Mouse (Mus musculus): ENCODE data around the gene Pdk2. TPM values are rescaled to one million over a fixed set of nuclear protein-coding genes. Genes with fewer than 3 reads are reported as not detected.

The Pdk2 gene
- total RNA-seq, 2 experiments from 2014 or later, result 133 TPM

DNA sequence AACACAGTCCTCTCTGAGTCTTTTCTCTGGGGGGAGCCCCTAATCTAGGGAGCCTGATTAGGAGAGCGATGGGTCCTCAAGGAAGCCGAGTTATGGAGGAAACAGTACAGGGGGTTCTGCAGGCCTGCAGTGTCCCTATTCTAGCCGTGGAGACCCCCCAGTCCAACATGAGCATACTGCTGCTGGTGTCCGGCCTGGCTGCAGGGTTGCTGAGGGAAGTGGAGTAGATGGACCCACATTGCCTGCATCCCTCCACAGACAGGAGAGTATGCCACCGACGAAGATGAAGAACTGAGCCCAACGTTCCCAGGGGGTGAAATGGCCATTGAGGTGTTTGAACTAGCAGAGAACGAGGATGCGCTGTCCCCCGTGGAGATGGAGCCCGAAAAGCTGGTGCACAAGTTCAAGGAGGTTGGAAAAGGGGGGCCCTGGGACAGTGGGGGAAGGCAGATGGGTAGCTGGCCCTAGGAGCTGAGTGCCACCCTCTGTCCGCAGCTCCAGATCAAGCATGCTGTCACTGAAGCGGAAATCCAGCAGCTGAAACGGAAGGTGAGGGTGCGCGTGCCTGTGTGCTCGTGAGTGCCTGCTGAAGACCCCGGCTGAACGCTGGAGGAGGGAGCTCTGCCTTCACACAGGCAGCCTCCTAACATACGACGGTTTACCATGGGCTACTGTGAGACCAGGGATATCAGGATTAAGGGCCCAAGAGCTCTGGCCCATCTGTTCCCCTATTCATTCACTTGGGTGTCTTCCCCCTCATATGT, 39.4 kb downstream of the Pdk2 start:
- no peak for TF ChIP-seq CTCF (conservative IDR thresholded peaks at IDR 0.05)
- H3K4me3 ChIP-seq, result no peak overlapping the region
- no peak for DNase-seq (ENCODE audit: low spot score in 2 of 2)
- H3K27ac ChIP-seq, result peak overlapping the region; percentile 100

- peak in 1 of 2 experiments; percentile 69 for DNase-seq (ENCODE audit: low spot score in 2 of 2)
- TF ChIP-seq CTCF (conservative IDR thresholded peaks at IDR 0.05), result peak; percentile 96
- Histone ChIP-seq H3K27ac (peak overlapping the region; percentile 100), H3K4me3 (no peak overlapping the region)
Observed at GRCm38 (mm10) chr11:95001058-95001457, 40.1 kb downstream of the Pdk2 start.

- no peak for TF ChIP-seq CTCF (conservative IDR thresholded peaks at IDR 0.05)
- peak overlapping the region; percentile 100 for H3K27ac ChIP-seq
- H3K4me3 ChIP-seq, result 0 out of 2 replicates have a peak overlapping the region, but pooled peaks have one; percentile 3
- no peak for DNase-seq (ENCODE audit: low spot score in 2 of 2)
Observed at GRCm38 (mm10) chr11:95000548-95000947, 40.6 kb downstream of the Pdk2 start.

GRCm38 (mm10) chr11:95000128-95000527, 41.0 kb downstream of the Pdk2 start:
- H3K27ac ChIP-seq, result peak overlapping the region; percentile 100
- no peak overlapping the region for H3K4me3 ChIP-seq
- no peak for TF ChIP-seq CTCF (conservative IDR thresholded peaks at IDR 0.05)
- DNase-seq (ENCODE audit: low spot score in 2 of 2), result no peak

DNA sequence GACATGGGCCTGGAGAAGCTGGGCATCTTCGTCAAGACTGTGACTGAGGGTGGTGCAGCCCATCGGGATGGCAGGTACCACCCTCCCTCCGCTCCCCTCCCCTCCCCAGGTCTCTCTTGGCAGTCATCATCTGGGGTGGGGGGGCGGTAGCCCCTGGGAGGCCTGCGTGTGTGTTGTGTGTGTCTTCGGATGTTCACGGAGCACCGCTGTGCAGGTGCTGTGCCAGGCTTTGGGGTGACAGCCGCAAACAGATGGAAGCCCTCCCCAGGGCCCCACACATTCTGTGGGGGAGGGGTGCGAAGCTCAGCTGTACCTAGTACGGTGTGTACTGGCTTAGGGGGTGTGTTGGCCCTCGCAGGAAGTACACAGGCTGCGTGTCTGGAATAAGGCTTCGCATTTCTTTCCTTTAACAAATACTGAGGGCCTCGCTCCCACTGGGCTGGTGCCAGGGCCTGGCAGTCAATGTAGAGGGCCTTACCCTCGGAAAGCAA, 43.1 kb downstream of the Pdk2 start:
- peak overlapping the region; percentile 23 for H3K4me3 ChIP-seq
- peak overlapping the region; percentile 100 for H3K27ac ChIP-seq
- peak; percentile 72 to 73 for DNase-seq (ENCODE audit: low spot score in 2 of 2)
- no peak for TF ChIP-seq CTCF (conservative IDR thresholded peaks at IDR 0.05)

DNA sequence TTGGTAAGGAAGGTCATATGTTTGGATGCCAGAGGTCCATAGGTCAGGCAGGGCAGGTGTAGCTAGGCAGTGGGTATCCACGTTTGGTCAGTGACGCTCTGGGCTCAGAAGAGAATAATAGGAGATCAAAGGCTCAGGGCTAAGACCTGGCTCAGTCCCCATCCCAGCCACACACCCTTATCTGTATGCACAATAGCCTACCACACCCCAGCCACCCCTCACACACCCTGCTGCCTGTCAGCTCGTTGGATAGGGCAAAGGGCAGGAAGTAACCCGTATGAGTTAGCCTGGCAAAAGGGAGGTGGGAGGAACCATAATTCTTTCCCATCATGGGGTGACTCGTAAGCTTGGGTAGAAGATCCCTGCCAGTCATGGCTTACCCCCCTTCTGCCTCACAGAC, 43.6 kb downstream of the Pdk2 start:
- Histone ChIP-seq H3K27ac (peak overlapping the region; percentile 100), H3K4me3 (peak overlapping the region; percentile 23)
- no peak for DNase-seq (ENCODE audit: low spot score in 2 of 2)
- TF ChIP-seq CTCF (conservative IDR thresholded peaks at IDR 0.05), result no peak

DNA sequence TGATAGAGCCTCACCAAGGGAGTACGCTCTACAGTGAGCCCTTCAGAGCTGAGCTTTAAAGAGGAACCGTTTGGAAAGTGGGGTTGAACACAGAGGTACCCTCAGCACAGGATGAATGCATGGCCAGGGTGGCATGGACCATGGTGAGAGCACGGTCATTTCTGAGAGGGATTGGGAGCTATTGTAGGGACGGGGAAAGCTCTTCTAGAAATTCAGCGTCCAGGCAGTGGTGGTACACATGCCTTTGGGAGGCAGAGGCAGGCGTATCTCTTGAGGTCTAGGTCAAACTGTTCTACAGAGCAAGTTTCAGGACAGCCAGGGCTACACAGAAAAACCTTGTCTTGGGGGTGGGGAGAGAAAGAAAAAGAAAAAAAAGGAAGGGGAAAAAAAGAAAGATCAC, 44.2 kb downstream of the Pdk2 start:
- DNase-seq (ENCODE audit: low spot score in 2 of 2), result no peak
- Histone ChIP-seq H3K27ac (peak overlapping the region; percentile 100), H3K4me3 (no peak overlapping the region; the same call in 1 of the 2 replicates)
- no peak for TF ChIP-seq CTCF (conservative IDR thresholded peaks at IDR 0.05)

- Histone ChIP-seq H3K27ac (peak overlapping the region; percentile 100), H3K4me3 (peak overlapping the region; percentile 94)
- TF ChIP-seq CTCF (conservative IDR thresholded peaks at IDR 0.05), result no peak
- no peak for DNase-seq (ENCODE audit: low spot score in 2 of 2)
Observed at GRCm38 (mm10) chr11:94996101-94996500, 45.1 kb downstream of the Pdk2 start.

DNA sequence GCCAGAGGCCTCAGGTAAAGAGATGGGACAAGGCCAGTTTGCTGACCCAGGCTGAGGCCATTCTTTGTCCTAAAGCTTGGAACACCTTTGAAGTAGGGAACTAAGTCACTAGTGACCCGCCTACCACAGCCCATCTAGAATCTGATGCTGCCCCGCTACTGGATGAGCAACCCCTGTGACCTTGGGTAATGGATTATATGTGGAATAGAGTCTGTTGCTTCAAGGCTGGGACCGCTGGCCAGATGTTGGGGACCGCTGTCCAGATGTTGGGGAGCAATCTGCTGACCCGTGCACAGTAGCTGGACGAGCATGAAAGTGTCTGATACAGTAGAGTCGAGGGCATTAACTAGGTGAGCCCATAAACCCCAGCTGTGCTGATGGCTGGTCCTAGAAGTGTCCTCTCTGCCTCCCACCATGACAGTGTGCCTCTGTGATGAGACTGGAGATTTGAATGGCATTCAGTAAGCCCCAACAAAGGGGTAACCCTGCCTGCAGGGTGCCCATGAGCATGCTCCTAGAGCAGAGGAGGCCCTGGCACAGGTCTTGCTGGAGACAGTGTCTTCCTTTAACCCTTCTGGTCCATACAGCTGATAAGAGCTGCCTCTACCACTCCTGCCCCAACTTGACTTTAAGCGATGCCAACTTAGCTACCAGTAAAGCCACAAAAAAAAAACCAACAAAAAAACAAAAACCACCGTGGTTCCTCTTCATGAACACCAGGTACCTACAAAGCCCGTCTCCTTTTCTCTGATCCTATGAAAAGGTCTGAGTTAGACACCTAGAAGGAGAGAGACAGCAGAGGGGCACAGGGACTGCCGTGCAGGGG, 46.0 kb downstream of the Pdk2 start:
- no peak for DNase-seq (ENCODE audit: low spot score in 2 of 2)
- Histone ChIP-seq H3K27ac (peak overlapping the region; percentile 100), H3K4me3 (peak overlapping the region; percentile 94)
- no peak for TF ChIP-seq CTCF (conservative IDR thresholded peaks at IDR 0.05)

GRCm38 (mm10) chr11:94994208-94994814, 46.8 kb downstream of the Pdk2 start:
- no peak for TF ChIP-seq CTCF (conservative IDR thresholded peaks at IDR 0.05)
- Histone ChIP-seq H3K27ac (peak overlapping the region; percentile 100), H3K4me3 (peak overlapping the region; percentile 94)
- no peak for DNase-seq (ENCODE audit: low spot score in 2 of 2)

- Histone ChIP-seq H3K27ac (peak overlapping the region; percentile 100), H3K4me3 (peak overlapping the region; percentile 94)
- TF ChIP-seq CTCF (conservative IDR thresholded peaks at IDR 0.05), result no peak
- no peak for DNase-seq (ENCODE audit: low spot score in 2 of 2)
Observed at GRCm38 (mm10) chr11:94992754-94993606, 48.2 kb downstream of the Pdk2 start.

GRCm38 (mm10) chr11:94992480-94992753, 48.7 kb downstream of the Pdk2 start:
- Histone ChIP-seq H3K4me3 (peak overlapping the region; percentile 94), H3K27ac (peak overlapping the region; percentile 100)
- no peak for DNase-seq (ENCODE audit: low spot score in 2 of 2)
- no peak for TF ChIP-seq CTCF (conservative IDR thresholded peaks at IDR 0.05)

Measured in layer of hippocampus, adult 2 months (tissue).